Mouse (Mus musculus): ENCODE data around the gene Gm21797.
"Not testable (repeated sequence)": the region's sequence is repeated elsewhere in the genome, so short reads cannot be mapped to it uniquely, and the experiment has no call there.

GRCm38 (mm10) chrY:40775665-40776064 lies at the start of gene Gm21797:
- not testable (repeated sequence) for TF ChIP-seq CTCF (conservative IDR thresholded peaks at IDR 0.05; ENCODE audit: insufficient read depth, insufficient read length, low read depth, low read length); POLR2A (IDR thresholded peaks at IDR 0.05; ENCODE audit: low read depth, low read length)
